Mouse (Mus musculus): ENCODE measurements at regions not wholly inside any gene's neighbourhood (a gene's known extent, or its start where the extent isn't known, plus 50 kb on each side); places are given as distances from the start of the nearest gene placed in this dataset.
"Not testable (repeated sequence)": the region's sequence is repeated elsewhere in the genome, so short reads cannot be mapped to it uniquely, and the experiment has no call there.

DNA sequence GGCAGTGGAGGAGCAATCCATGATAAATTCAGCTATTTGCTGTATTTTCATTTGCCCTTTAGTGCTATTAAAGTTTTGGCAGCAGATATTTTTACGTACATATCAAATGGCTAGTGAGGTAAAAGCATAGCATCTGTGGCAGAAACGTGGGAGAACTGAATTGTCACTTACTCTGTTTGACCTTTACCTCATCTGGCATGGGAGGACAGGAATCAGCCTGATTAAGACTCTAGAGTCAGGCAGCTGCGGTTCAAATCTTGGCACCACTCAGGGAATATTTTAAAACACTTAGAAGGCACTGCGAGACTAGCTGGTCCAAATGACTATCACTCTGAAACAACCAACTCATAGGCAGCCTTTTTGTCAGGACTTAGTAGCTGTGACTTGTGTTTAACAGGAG is 337.4 kb upstream of the Cwc22 start:
- TF ChIP-seq EP300 (IDR thresholded peaks at IDR 0.05), result no peak
- DNase-seq (ENCODE audit: low spot score) (peak; percentile 20), ATAC-seq (no peak)
- no peak overlapping the region for H3K4me3 ChIP-seq (ENCODE audit: low read depth, low read length)
- no peaks in the 10 kb centered on the region for H3K27me3 ChIP-seq (replicated peaks; ENCODE audit: insufficient read depth, low read length)
- no peaks in the 10 kb centered on the region for H3K36me3 ChIP-seq (ENCODE audit: insufficient read depth, low read length)
- no peak overlapping the region for H3K9ac ChIP-seq (replicated peaks; ENCODE audit: low read depth)
- H3K4me1 ChIP-seq (ENCODE audit: insufficient read depth, low read depth, low read length), result no peaks in the 10 kb centered on the region
- H3K9me3 ChIP-seq (ENCODE audit: low read length), result no peaks in the 10 kb centered on the region
- WGBS, result 41% methylated on average over 4 of the region's 4 CpGs
- no peak overlapping the region for H3K27ac ChIP-seq (ENCODE audit: low read length)
- no peak overlapping the region for H3K4me2 ChIP-seq (replicated peaks; ENCODE audit: low read depth, low read length)

DNA sequence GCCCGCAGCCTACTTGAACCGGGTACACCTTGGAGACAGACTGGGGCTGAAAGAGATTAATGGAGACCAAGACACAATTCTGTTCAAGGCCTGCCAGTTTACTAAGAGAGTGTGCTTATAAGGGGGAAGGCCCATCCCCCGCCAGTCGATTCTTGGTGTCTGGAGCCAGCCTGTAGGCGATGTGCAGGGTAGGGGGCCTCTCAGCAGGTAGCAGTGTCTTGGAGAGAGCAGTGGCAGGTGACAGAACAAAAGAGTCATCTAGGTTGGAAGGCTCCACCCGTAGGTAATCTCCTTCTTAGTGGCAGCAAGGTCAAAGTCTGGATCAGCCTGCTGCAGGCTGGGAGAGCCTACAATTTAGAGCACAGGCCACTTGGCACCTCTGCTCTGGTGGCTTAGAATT is 335.7 kb upstream of the Cwc22 start:
- not testable (repeated sequence) for H3K27ac ChIP-seq (ENCODE audit: low read length); DNase-seq (ENCODE audit: low spot score); H3K27me3 ChIP-seq (replicated peaks; ENCODE audit: insufficient read depth, low read length); H3K4me1 ChIP-seq (ENCODE audit: insufficient read depth, low read depth, low read length); H3K36me3 ChIP-seq (ENCODE audit: insufficient read depth, low read length); H3K9ac ChIP-seq (replicated peaks; ENCODE audit: low read depth); ATAC-seq; H3K9me3 ChIP-seq (ENCODE audit: low read length); H3K4me3 ChIP-seq (ENCODE audit: low read depth, low read length); H3K4me2 ChIP-seq (replicated peaks; ENCODE audit: low read depth, low read length)
- WGBS, result 69% methylated on average over 6 of the region's 6 CpGs

DNA sequence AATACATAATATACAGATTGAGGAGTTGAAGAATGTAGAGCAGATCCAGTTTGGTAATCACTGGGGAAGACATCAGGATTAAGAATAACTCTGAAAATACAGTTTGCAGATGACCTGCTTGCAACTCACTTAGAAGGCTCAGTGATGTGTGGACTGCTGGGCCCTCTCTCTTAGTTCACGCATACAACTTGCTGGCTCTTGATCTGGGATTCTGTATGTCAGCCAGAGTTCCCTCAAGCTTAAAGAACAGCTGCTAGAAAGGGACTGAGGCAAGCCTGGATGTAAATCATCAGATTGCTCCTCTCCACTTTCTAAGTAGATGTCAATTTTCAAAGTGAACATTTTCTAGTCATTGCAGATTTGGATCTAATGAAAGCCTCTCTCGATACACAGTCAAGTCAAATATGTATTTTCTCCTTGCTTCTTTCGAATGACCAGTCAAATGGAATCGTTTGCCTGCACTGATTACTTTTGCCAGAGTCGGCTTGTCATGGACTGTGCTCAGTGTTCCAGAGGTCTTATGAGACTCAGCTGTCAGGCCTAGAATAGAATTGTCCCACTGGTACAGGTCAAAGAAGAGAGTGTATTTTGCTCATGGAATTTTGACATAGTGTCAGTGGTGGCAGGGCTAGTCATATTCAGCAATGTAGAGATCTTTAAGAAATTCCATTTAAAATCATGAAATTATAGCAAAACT is 334.2 kb upstream of the Cwc22 start:
- H3K27ac ChIP-seq (ENCODE audit: low read length), result no peak overlapping the region
- H3K4me3 ChIP-seq (ENCODE audit: low read depth, low read length), result no peak overlapping the region
- no peaks in the 10 kb centered on the region for H3K4me1 ChIP-seq (ENCODE audit: insufficient read depth, low read depth, low read length)
- WGBS, result 59% methylated on average over 5 of the region's 5 CpGs
- H3K9ac ChIP-seq (replicated peaks; ENCODE audit: low read depth), result no peak overlapping the region
- no peaks in the 10 kb centered on the region for H3K9me3 ChIP-seq (ENCODE audit: low read length)
- DNase-seq (ENCODE audit: low spot score) (peak; percentile 56), ATAC-seq (peak; percentile 75)
- TF ChIP-seq EP300 (IDR thresholded peaks at IDR 0.05) (0 out of 2 replicates have a peak, but pooled peaks have one; percentile 9), CTCF (IDR thresholded peaks at IDR 0.05) (no peak)
- H3K27me3 ChIP-seq (replicated peaks; ENCODE audit: insufficient read depth, low read length), result no peaks in the 10 kb centered on the region
- H3K4me2 ChIP-seq (replicated peaks; ENCODE audit: low read depth, low read length), result no peak overlapping the region
- H3K36me3 ChIP-seq (ENCODE audit: insufficient read depth, low read length), result no peaks in the 10 kb centered on the region

DNA sequence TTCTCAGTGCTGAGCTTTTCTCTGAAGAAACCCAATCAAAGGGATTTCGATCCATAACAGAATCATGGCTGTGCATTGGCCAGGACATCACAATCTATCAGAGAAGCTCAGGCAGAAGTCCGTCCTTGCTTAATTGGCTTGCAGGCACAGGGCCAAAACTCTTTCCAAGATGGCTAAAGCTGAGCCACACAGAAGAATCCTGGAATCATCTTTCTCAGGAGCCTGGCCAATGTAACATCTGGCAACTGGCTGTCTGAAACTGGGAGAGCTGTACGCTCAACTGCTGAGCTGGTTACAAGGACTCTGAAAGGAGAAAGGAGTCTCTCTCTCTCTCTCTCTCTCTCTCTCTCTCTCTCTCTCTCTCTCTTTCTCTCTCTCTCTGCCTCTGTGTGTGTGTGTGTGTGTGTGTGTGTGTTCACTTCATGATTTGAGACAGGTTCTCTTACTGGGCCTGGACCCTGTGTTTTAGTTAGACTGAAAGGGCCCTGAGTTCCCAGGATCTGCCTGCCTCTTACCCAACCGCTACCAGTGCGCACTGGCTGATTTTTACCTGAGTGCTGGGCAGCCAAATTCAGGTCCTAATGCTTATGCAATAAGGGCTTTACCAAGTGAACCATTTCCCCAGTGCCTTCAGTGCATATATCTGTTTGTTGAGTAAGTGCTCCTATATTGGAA is 333.3 kb upstream of the Cwc22 start:
- DNase-seq (ENCODE audit: low spot score), result peak; percentile 67
- no peaks in the 10 kb centered on the region for H3K9me3 ChIP-seq (ENCODE audit: low read length)
- no peaks in the 10 kb centered on the region for H3K4me1 ChIP-seq (ENCODE audit: insufficient read depth, low read depth, low read length)
- no peaks in the 10 kb centered on the region for H3K36me3 ChIP-seq (ENCODE audit: insufficient read depth, low read length)
- peak; percentile 66 for ATAC-seq
- peak overlapping the region; percentile 64; the same call in 1 of the 2 replicates for H3K27ac ChIP-seq (ENCODE audit: low read length)
- WGBS, result 66% methylated on average over 5 of the region's 5 CpGs
- H3K4me2 ChIP-seq (replicated peaks; ENCODE audit: low read depth, low read length), result no peak overlapping the region
- H3K9ac ChIP-seq (replicated peaks; ENCODE audit: low read depth), result no peak overlapping the region
- no peaks in the 10 kb centered on the region for H3K27me3 ChIP-seq (replicated peaks; ENCODE audit: insufficient read depth, low read length)
- no peak overlapping the region for H3K4me3 ChIP-seq (ENCODE audit: low read depth, low read length)
- TF ChIP-seq CTCF (IDR thresholded peaks at IDR 0.05) (no peak), EP300 (IDR thresholded peaks at IDR 0.05) (no peak)

DNA sequence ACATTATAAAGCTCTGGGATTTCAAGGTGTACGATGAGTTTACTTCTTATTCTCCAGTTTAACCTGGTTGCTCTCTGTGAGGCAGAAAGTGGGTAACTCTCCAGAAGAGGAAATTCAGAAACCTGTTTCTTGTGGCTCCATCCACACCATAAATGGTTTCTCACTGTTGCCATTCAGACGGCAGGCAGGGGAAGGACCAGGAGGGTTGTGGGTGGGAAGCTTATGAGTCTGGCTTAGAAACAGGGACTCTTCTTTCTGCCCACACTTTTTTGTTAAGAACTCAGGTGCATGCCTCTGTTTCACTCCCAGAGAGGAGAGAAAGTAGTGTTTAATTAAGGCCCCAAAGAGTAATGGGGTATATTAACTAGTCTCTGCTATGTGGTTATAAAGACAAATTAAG is 332.5 kb upstream of the Cwc22 start:
- H3K9ac ChIP-seq (replicated peaks; ENCODE audit: low read depth), result no peak overlapping the region
- H3K9me3 ChIP-seq (ENCODE audit: low read length), result no peaks in the 10 kb centered on the region
- no peaks in the 10 kb centered on the region for H3K36me3 ChIP-seq (ENCODE audit: insufficient read depth, low read length)
- H3K4me3 ChIP-seq (ENCODE audit: low read depth, low read length), result no peak overlapping the region
- no peak for ATAC-seq
- no peak overlapping the region for H3K27ac ChIP-seq (ENCODE audit: low read length)
- TF ChIP-seq CTCF (IDR thresholded peaks at IDR 0.05), result no peak
- no peak for TF ChIP-seq EP300 (IDR thresholded peaks at IDR 0.05)
- no peaks in the 10 kb centered on the region for H3K27me3 ChIP-seq (replicated peaks; ENCODE audit: insufficient read depth, low read length)
- H3K4me1 ChIP-seq (ENCODE audit: insufficient read depth, low read depth, low read length), result no peaks in the 10 kb centered on the region
- H3K4me2 ChIP-seq (replicated peaks; ENCODE audit: low read depth, low read length), result no peak overlapping the region
- WGBS, result 63% methylated on average over 2 of the region's 2 CpGs
- no peak for DNase-seq (ENCODE audit: low spot score)

DNA sequence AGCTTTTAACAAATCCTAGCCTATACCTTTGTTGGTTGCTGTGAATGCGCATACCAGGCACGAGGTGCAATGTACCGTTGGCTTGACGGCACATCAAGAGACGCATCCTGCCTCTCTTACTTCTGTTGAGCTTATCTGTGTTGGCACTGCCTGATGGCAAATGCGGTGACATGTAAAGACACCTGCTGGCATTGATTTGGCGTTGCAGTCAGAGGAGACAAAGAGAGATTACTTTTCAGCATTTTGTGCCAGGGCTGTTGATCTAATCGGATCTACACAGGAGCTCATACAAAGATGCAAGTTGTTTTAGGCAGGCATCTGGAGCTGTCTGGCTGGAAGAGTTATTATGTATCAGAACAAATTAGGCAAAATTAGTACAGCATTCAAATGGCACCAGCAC is 331.5 kb upstream of the Cwc22 start:
- Histone ChIP-seq H3K9ac (replicated peaks; ENCODE audit: low read depth) (no peak overlapping the region), H3K4me3 (ENCODE audit: low read depth, low read length) (no peak overlapping the region), H3K27ac (ENCODE audit: low read length) (no peak overlapping the region), H3K27me3 (replicated peaks; ENCODE audit: insufficient read depth, low read length) (no peaks in the 10 kb centered on the region), H3K4me2 (replicated peaks; ENCODE audit: low read depth, low read length) (no peak overlapping the region), H3K36me3 (ENCODE audit: insufficient read depth, low read length) (no peaks in the 10 kb centered on the region), H3K9me3 (ENCODE audit: low read length) (no peaks in the 10 kb centered on the region), H3K4me1 (ENCODE audit: insufficient read depth, low read depth, low read length) (no peaks in the 10 kb centered on the region)
- WGBS, result 82% methylated on average over 8 of the region's 8 CpGs
- no peak for ATAC-seq
- DNase-seq (ENCODE audit: low spot score), result no peak
- TF ChIP-seq CTCF (IDR thresholded peaks at IDR 0.05), result no peak; the same call in 1 of the 2 replicates
- no peak for TF ChIP-seq EP300 (IDR thresholded peaks at IDR 0.05)

All from lung, postnatal 0 days (tissue).